Mouse (Mus musculus) right cerebral cortex, adult 2 months (tissue): ENCODE measurements around the gene Cep128.

Experiments used
- DNase-seq, 2 experiments: peaks; one replicate each; pipeline ENCODE4 v3.0.0; 2021 to 2022; ENCODE audit warnings: low spot score in 2 of 2

Cep128 gene

GRCm38 (mm10) chr12:91307733-91308132 is 76.5 kb downstream of the Cep128 start:
- no peak for DNase-seq

- DNase-seq = no peak
Observed at GRCm38 (mm10) chr12:91305769-91306168, 78.4 kb downstream of the Cep128 start.

- no peak for DNase-seq
Observed at GRCm38 (mm10) chr12:91305038-91305437, 79.2 kb downstream of the Cep128 start.

- DNase-seq = no peak
Observed at GRCm38 (mm10) chr12:91298700-91299099, 85.5 kb downstream of the Cep128 start.

- no peak for DNase-seq
Observed at GRCm38 (mm10) chr12:91295870-91296269, 88.3 kb downstream of the Cep128 start.

GRCm38 (mm10) chr12:91295436-91295835 is 88.8 kb downstream of the Cep128 start:
- no peak for DNase-seq

- DNase-seq = no peak
Observed at GRCm38 (mm10) chr12:91273936-91274335, 110.3 kb downstream of the Cep128 start.

GRCm38 (mm10) chr12:91269634-91270033 is 114.6 kb downstream of the Cep128 start:
- no peak for DNase-seq

GRCm38 (mm10) chr12:91268974-91269373 is 115.2 kb downstream of the Cep128 start:
- no peak for DNase-seq

GRCm38 (mm10) chr12:91266014-91266413 is 118.2 kb downstream of the Cep128 start:
- no peak for DNase-seq

- no peak for DNase-seq
Observed at GRCm38 (mm10) chr12:91265462-91265861, 118.7 kb downstream of the Cep128 start.

GRCm38 (mm10) chr12:91264828-91265355 is 119.3 kb downstream of the Cep128 start:
- no peak for DNase-seq

- no peak for DNase-seq
Observed at GRCm38 (mm10) chr12:91263705-91264104, 120.5 kb downstream of the Cep128 start.

- no peak for DNase-seq
Observed at GRCm38 (mm10) chr12:91262801-91263200, 121.4 kb downstream of the Cep128 start.

- DNase-seq = no peak
Observed at GRCm38 (mm10) chr12:91256334-91256733, 127.9 kb downstream of the Cep128 start.

GRCm38 (mm10) chr12:91254831-91255230 is 129.4 kb downstream of the Cep128 start:
- DNase-seq = no peak

GRCm38 (mm10) chr12:91220609-91221008 is 163.6 kb downstream of the Cep128 start:
- DNase-seq = no peak

GRCm38 (mm10) chr12:91205550-91205949 is 178.7 kb downstream of the Cep128 start:
- no peak for DNase-seq

GRCm38 (mm10) chr12:91204330-91204729 is 179.9 kb downstream of the Cep128 start:
- DNase-seq = peak in 1 of 2 experiments; percentile 9

- DNase-seq = no peak
Observed at GRCm38 (mm10) chr12:91202496-91202895, 181.7 kb downstream of the Cep128 start.

GRCm38 (mm10) chr12:91189111-91189510 is 195.1 kb downstream of the Cep128 start:
- DNase-seq = no peak

GRCm38 (mm10) chr12:91185564-91185963 is 198.6 kb downstream of the Cep128 start:
- no peak for DNase-seq

GRCm38 (mm10) chr12:91184616-91185015 is 199.6 kb downstream of the Cep128 start:
- DNase-seq = no peak

- DNase-seq = no peak
Observed at GRCm38 (mm10) chr12:91183928-91184327, 200.3 kb downstream of the Cep128 start.
